Comparison of ENCODE assay signal across 8 mouse cellular contexts in the genomic region with DNA sequence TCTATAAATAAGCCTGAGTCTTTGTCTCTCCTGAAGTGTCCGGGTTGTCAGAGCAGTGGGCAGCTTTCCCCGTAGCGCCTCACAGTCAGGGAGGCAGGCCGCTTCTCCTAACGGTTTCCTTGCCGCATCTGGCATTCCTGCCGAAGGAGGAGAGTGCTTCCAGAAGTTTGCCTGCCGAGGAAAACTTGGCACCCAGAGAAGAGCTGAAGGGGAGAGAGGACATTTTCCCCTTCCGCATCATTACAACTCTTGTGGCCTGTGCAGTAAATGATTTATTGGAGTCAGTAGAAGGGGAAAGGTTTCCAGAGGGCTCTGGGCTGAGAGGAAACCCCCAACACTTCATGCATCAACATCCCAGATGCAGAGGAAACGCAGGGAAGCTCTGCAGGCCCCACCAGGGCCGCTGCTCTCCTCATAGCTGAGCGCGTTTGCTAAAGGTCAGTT. TPM values are rescaled to one million over a fixed set of nuclear protein-coding genes. Genes with fewer than 3 reads are reported as not detected.
DNase-seq lines count a peak whose midpoint lies in the region; ATAC-seq lines count a peak whose summit lies in the region.

No protein-coding gene starts in this region.

- DNase-seq in heart, adult 11 months = peak; percentile 94
- no peak for DNase-seq in heart, adult 8-10 months (ENCODE audit: low spot score)
- DNase-seq in liver, embryonic 13.5 days = no peak
- no peak for DNase-seq in layer of hippocampus, postnatal 10 days (ENCODE audit: low spot score in 2 of 2)
- no peak for DNase-seq in adipocyte (ENCODE audit: low spot score)

- no peaks in the 10 kb centered on the region; the same call in 1 of the 2 replicates for H3K27me3 ChIP-seq in embryonic facial prominence, embryonic 12.5 days
- no peaks in the 10 kb centered on the region for H3K27me3 ChIP-seq in hindbrain, embryonic 15.5 days
- H3K27me3 ChIP-seq in liver, embryonic 13.5 days = no peaks in the 10 kb centered on the region

- peak overlapping the region; percentile 10; the same call in 1 of the 2 replicates for H3K4me2 ChIP-seq in embryonic facial prominence, embryonic 12.5 days (replicated peaks)
- no peak overlapping the region for H3K4me2 ChIP-seq in hindbrain, embryonic 15.5 days
- H3K4me2 ChIP-seq in liver, embryonic 13.5 days = no peak overlapping the region

- H3K9me3 ChIP-seq in embryonic facial prominence, embryonic 12.5 days = no peaks in the 10 kb centered on the region
- H3K9me3 ChIP-seq in hindbrain, embryonic 15.5 days = no peaks in the 10 kb centered on the region
- H3K9me3 ChIP-seq in liver, embryonic 13.5 days (replicated peaks) = no peaks in the 10 kb centered on the region

- no peak overlapping the region for H3K4me3 ChIP-seq in embryonic facial prominence, embryonic 12.5 days
- H3K4me3 ChIP-seq in hindbrain, embryonic 15.5 days = no peak overlapping the region
- no peak overlapping the region for H3K4me3 ChIP-seq in liver, embryonic 13.5 days (replicated peaks)

- peaks cover 62% of the 10 kb centered on the region for H3K4me1 ChIP-seq in embryonic facial prominence, embryonic 12.5 days
- peaks cover 23% of the 10 kb centered on the region for H3K4me1 ChIP-seq in hindbrain, embryonic 15.5 days (replicated peaks)
- peaks cover 35% of the 10 kb centered on the region for H3K4me1 ChIP-seq in liver, embryonic 13.5 days (replicated peaks)

- no peaks in the 10 kb centered on the region for H3K36me3 ChIP-seq in embryonic facial prominence, embryonic 12.5 days
- no peaks in the 10 kb centered on the region for H3K36me3 ChIP-seq in hindbrain, embryonic 15.5 days
- no peaks in the 10 kb centered on the region for H3K36me3 ChIP-seq in liver, embryonic 13.5 days

- 28% methylated on average over 13 of the region's 13 CpGs for WGBS in embryonic facial prominence, embryonic 12.5 days
- 30% methylated on average over 13 of the region's 13 CpGs for WGBS in hindbrain, embryonic 15.5 days
- WGBS in liver, embryonic 13.5 days (ENCODE audit: insufficient replicate concordance) = 67% methylated on average over 13 of the region's 13 CpGs

- no peak for ATAC-seq in embryonic facial prominence, embryonic 12.5 days (ENCODE audit: insufficient number of reproducible peaks, insufficient read depth, low FRiP score, low TSS enrichment)
- ATAC-seq in hindbrain, embryonic 15.5 days (ENCODE audit: low FRiP score, low read depth) = peak; percentile 10; the same call in 1 of the 2 replicates
- ATAC-seq in liver, embryonic 13.5 days (ENCODE audit: low read depth) = no peak
- ATAC-seq in CD4-positive, CD25-positive, alpha-beta regulatory T cell, adult 4 months = no peak

- H3K9ac ChIP-seq in embryonic facial prominence, embryonic 12.5 days = no peak overlapping the region
- no peak overlapping the region for H3K9ac ChIP-seq in hindbrain, embryonic 15.5 days
- H3K9ac ChIP-seq in liver, embryonic 13.5 days = no peak overlapping the region

- H3K27ac ChIP-seq in embryonic facial prominence, embryonic 12.5 days = peak overlapping the region; percentile 41; the same call in 1 of the 2 replicates
- H3K27ac ChIP-seq in hindbrain, embryonic 15.5 days (replicated peaks) = peak overlapping the region; percentile 26; the same call in 1 of the 2 replicates
- H3K27ac ChIP-seq in liver, embryonic 13.5 days = peak overlapping the region; percentile 21; the same call in 1 of the 2 replicates

RNA-seq across cellular contexts. Expression of gene Itpr1, which starts 22.8 kb away (rescaled TPM):
- 10 to 100 TPM; 33.9 to 36.9 (median 36.4) TPM for total RNA-seq in heart, adult 8-10 months (2022)
- polyA plus RNA-seq in embryonic facial prominence, embryonic 12.5 days (2016; fragmentation: Nextera tagmentation; extraction: Ambion mirVana) = 11.9 and 12.5 TPM in 2 replicates
- polyA plus RNA-seq in hindbrain, embryonic 15.5 days (2015; fragmentation: Nextera tagmentation; extraction: Ambion mirVana) = 5.0 and 6.1 TPM in 2 replicates
- polyA plus RNA-seq in liver, embryonic 13.5 days (2015; fragmentation: Nextera tagmentation; extraction: Ambion mirVana) = 2.3 and 3.2 TPM in 2 replicates
- 10 to 100 TPM; 15.1 to 24.4 TPM for polyA plus RNA-seq in CD4-positive, CD25-positive, alpha-beta regulatory T cell, adult 4 months (2017; shearing (Covaris generic))
- total RNA-seq in layer of hippocampus, postnatal 10 days (2021) = 10 to 100 TPM; 79.2 to 94.8 TPM

RNA-seq across cellular contexts. Expression of gene Sumf1, which starts 50.3 kb away (rescaled TPM):
- total RNA-seq in heart, adult 8-10 months (2022) = 10 to 100 TPM; 11.5 to 13.4 (median 12.8) TPM
- 22.3 and 22.7 TPM in 2 replicates for polyA plus RNA-seq in embryonic facial prominence, embryonic 12.5 days (2016; fragmentation: Nextera tagmentation; extraction: Ambion mirVana)
- 11.9 and 12.8 TPM in 2 replicates for polyA plus RNA-seq in hindbrain, embryonic 15.5 days (2015; fragmentation: Nextera tagmentation; extraction: Ambion mirVana)
- 9.3 and 10.2 TPM in 2 replicates for polyA plus RNA-seq in liver, embryonic 13.5 days (2015; fragmentation: Nextera tagmentation; extraction: Ambion mirVana)
- polyA plus RNA-seq in CD4-positive, CD25-positive, alpha-beta regulatory T cell, adult 4 months (2017; shearing (Covaris generic)) = 1 to 10 TPM; 4.2 to 4.3 TPM
- 10 to 100 TPM; 16.7 to 19.9 TPM for total RNA-seq in layer of hippocampus, postnatal 10 days (2021)
